Mouse (Mus musculus): ENCODE measurements around the gene Tmem8. TPM values are rescaled to one million over a fixed set of nuclear protein-coding genes. Genes with fewer than 3 reads are reported as not detected.
"Not testable (repeated sequence)": the region's sequence is repeated elsewhere in the genome, so short reads cannot be mapped to it uniquely, and the experiment has no call there.

Gene Tmem8
- polyA plus RNA-seq, 1 experiment from 2014 or later = 26.5 TPM

- Histone ChIP-seq H3K27ac (ENCODE audit: low read depth, low read length) (peak overlapping the region; percentile 84; the same call in 1 of the 2 replicates), H3K4me2 (replicated peaks; ENCODE audit: low read depth) (peak overlapping the region; percentile 89), H3K27me3 (replicated peaks; ENCODE audit: control insufficient read depth, insufficient read depth, low read length) (peaks cover 22% of the 10 kb centered on the region), H3K4me3 (ENCODE audit: low read depth, low read length) (peak overlapping the region; percentile 74)
- H3K9ac ChIP-seq (ENCODE audit: low read depth, low read length); H3K4me1 ChIP-seq (replicated peaks; ENCODE audit: control insufficient read depth, insufficient read depth, low read length); H3K9me3 ChIP-seq (ENCODE audit: control insufficient read depth); H3K36me3 ChIP-seq (ENCODE audit: control insufficient read depth, insufficient read depth); ATAC-seq: not testable (repeated sequence)
- peak; percentile 17; the same call in 1 of the 2 replicates for TF ChIP-seq CTCF (IDR thresholded peaks at IDR 0.05; ENCODE audit: low read depth)
- 59% methylated on average over 7 of the region's 7 CpGs for WGBS
These were observed 1.4 kb downstream of the Tmem8 start for GRCm38 (mm10) chr17:26114461-26114860.

GRCm38 (mm10) chr17:26115205-26115898, 2.3 kb downstream of the Tmem8 start:
- no peak overlapping the region for H3K4me3 ChIP-seq (ENCODE audit: low read depth, low read length)
- no peak overlapping the region; the same call in 1 of the 2 replicates for H3K9ac ChIP-seq (ENCODE audit: low read depth, low read length)
- H3K36me3 ChIP-seq (ENCODE audit: control insufficient read depth, insufficient read depth) = peaks cover 3% of the 10 kb centered on the region; the same call in 1 of the 2 replicates
- H3K27me3 ChIP-seq (replicated peaks; ENCODE audit: control insufficient read depth, insufficient read depth, low read length) = peaks cover 20% of the 10 kb centered on the region
- peak overlapping the region; percentile 84 for H3K27ac ChIP-seq (ENCODE audit: low read depth, low read length)
- no peak for TF ChIP-seq CTCF (IDR thresholded peaks at IDR 0.05; ENCODE audit: low read depth)
- peaks cover 6% of the 10 kb centered on the region; the same call in 1 of the 2 replicates for H3K4me1 ChIP-seq (replicated peaks; ENCODE audit: control insufficient read depth, insufficient read depth, low read length)
- peak; percentile 19 for ATAC-seq
- 50% methylated on average over 7 of the region's 7 CpGs for WGBS
- H3K4me2 ChIP-seq (replicated peaks; ENCODE audit: low read depth) = peak overlapping the region; percentile 89
- no peaks in the 10 kb centered on the region for H3K9me3 ChIP-seq (ENCODE audit: control insufficient read depth)

- Histone ChIP-seq H3K9ac (ENCODE audit: low read depth, low read length) (no peak overlapping the region), H3K4me3 (ENCODE audit: low read depth, low read length) (no peak overlapping the region), H3K4me1 (replicated peaks; ENCODE audit: control insufficient read depth, insufficient read depth, low read length) (peaks cover 6% of the 10 kb centered on the region; the same call in 1 of the 2 replicates), H3K27me3 (replicated peaks; ENCODE audit: control insufficient read depth, insufficient read depth, low read length) (peaks cover 18% of the 10 kb centered on the region), H3K4me2 (replicated peaks; ENCODE audit: low read depth) (peak overlapping the region; percentile 89), H3K9me3 (ENCODE audit: control insufficient read depth) (no peaks in the 10 kb centered on the region), H3K36me3 (ENCODE audit: control insufficient read depth, insufficient read depth) (peaks cover 8% of the 10 kb centered on the region; the same call in 1 of the 2 replicates), H3K27ac (ENCODE audit: low read depth, low read length) (peak overlapping the region; percentile 84)
- WGBS = 25% methylated on average over 2 of the region's 3 CpGs
- no peak for TF ChIP-seq CTCF (IDR thresholded peaks at IDR 0.05; ENCODE audit: low read depth)
- peak; percentile 32 for ATAC-seq
These were observed 2.9 kb downstream of the Tmem8 start for GRCm38 (mm10) chr17:26115956-26116487.

- peaks cover 14% of the 10 kb centered on the region; the same call in 1 of the 2 replicates for H3K36me3 ChIP-seq (ENCODE audit: control insufficient read depth, insufficient read depth)
- no peak overlapping the region for H3K9ac ChIP-seq (ENCODE audit: low read depth, low read length)
- peak overlapping the region; percentile 89 for H3K4me2 ChIP-seq (replicated peaks; ENCODE audit: low read depth)
- H3K27ac ChIP-seq (ENCODE audit: low read depth, low read length) = peak overlapping the region; percentile 84
- H3K4me3 ChIP-seq (ENCODE audit: low read depth, low read length) = no peak overlapping the region
- peaks cover 6% of the 10 kb centered on the region; the same call in 1 of the 2 replicates for H3K4me1 ChIP-seq (replicated peaks; ENCODE audit: control insufficient read depth, insufficient read depth, low read length)
- no peak for TF ChIP-seq CTCF (IDR thresholded peaks at IDR 0.05; ENCODE audit: low read depth)
- peaks cover 18% of the 10 kb centered on the region for H3K27me3 ChIP-seq (replicated peaks; ENCODE audit: control insufficient read depth, insufficient read depth, low read length)
- H3K9me3 ChIP-seq (ENCODE audit: control insufficient read depth) = no peaks in the 10 kb centered on the region
- peak; percentile 74 for ATAC-seq
- WGBS = 45% methylated on average over 17 of the region's 17 CpGs
These were observed 3.6 kb downstream of the Tmem8 start for GRCm38 (mm10) chr17:26116503-26117258.

- peak; percentile 16; the same call in 1 of the 2 replicates for ATAC-seq
- H3K27me3 ChIP-seq (replicated peaks; ENCODE audit: control insufficient read depth, insufficient read depth, low read length) = 0 out of 2 replicates have a peak, but pooled peaks cover under 1% of the 10 kb centered on the region
- TF ChIP-seq CTCF (IDR thresholded peaks at IDR 0.05; ENCODE audit: low read depth) = peak; percentile 96
- peaks cover 8% of the 10 kb centered on the region for H3K4me1 ChIP-seq (replicated peaks; ENCODE audit: control insufficient read depth, insufficient read depth, low read length)
- no peak overlapping the region; the same call in 1 of the 2 replicates for H3K27ac ChIP-seq (ENCODE audit: low read depth, low read length)
- no peaks in the 10 kb centered on the region for H3K9me3 ChIP-seq (ENCODE audit: control insufficient read depth)
- no peak overlapping the region for H3K9ac ChIP-seq (ENCODE audit: low read depth, low read length)
- peak overlapping the region; percentile 30; the same call in 1 of the 2 replicates for H3K4me2 ChIP-seq (replicated peaks; ENCODE audit: low read depth)
- no peak overlapping the region for H3K4me3 ChIP-seq (ENCODE audit: low read depth, low read length)
- WGBS = 35% methylated on average over 33 of the region's 33 CpGs
- peaks cover 17% of the 10 kb centered on the region; the same call in 1 of the 2 replicates for H3K36me3 ChIP-seq (ENCODE audit: control insufficient read depth, insufficient read depth)
These were observed 6.9 kb downstream of the Tmem8 start for GRCm38 (mm10) chr17:26119766-26120710.

Data from intestine, postnatal 0 days (tissue).